Mouse (Mus musculus): Measurements from ENCODE around the gene Dyrk2.

GRCm38 (mm10) chr10:118824830-118825229 is 45.2 kb downstream of the Dyrk2 start:
- TF ChIP-seq CTCF (IDR thresholded peaks at IDR 0.05; ENCODE audit: low read depth) (no peak), EP300 (IDR thresholded peaks at IDR 0.05; ENCODE audit: low read depth) (no peak)

Measured in liver, postnatal 0 days (tissue).